7 mouse cellular contexts compared by ENCODE assay signal in the genomic region with DNA sequence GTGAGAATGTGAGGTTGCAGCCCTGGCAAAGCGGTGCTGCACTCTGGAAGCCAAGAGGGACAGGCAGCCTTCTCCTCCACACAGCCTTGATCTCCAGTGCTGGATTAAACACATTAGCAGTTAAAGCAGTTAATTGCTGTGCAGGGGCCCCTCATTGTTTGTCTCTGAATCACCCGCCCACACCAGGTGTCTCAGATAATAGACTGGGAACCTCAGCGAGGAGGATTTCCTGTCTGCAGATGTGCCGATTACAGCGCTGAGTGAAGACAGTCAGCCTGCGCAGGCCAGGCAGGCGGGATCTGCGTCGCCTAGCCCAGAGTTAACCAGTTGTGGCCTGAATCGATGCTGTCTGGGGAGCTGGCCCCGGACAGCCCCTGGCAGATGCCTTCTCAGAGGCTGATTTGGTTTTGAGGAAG. TPM values are rescaled to one million over a fixed set of nuclear protein-coding genes. Genes with fewer than 3 reads are reported as not detected.
DNase-seq lines count a peak whose midpoint lies in the region; ATAC-seq and TF ChIP-seq lines count a peak whose summit lies in the region.

No protein-coding gene starts in this region.

- TF ChIP-seq EP300 in MEL (IDR thresholded peaks at IDR 0.05; ENCODE audit: low read depth in 1 of 2, low read length in 2 of 2) = peak; percentile 97 to 99
- TF ChIP-seq EP300 in lung, postnatal 0 days (IDR thresholded peaks at IDR 0.05) = peak; percentile 47

- peak overlapping the region; percentile 79 for H3K27ac ChIP-seq in MEL (ENCODE audit: control insufficient read depth, low read depth, low read length)
- peak overlapping the region; percentile 21; the same call in 1 of the 2 replicates for H3K27ac ChIP-seq in forebrain, embryonic 12.5 days
- H3K27ac ChIP-seq in hindbrain, embryonic 14.5 days = peak overlapping the region; percentile 68
- H3K27ac ChIP-seq in lung, postnatal 0 days (ENCODE audit: low read length) = peak overlapping the region; percentile 20; the same call in 1 of the 2 replicates

- H3K79me2 ChIP-seq in MEL (ENCODE audit: control insufficient read depth, insufficient read depth, low read length, poor library complexity) = no peaks in the 10 kb centered on the region

- peaks cover 9 to 41% of the 10 kb centered on the region in 2 experiments for H3K4me1 ChIP-seq in MEL (ENCODE audit: control insufficient read depth in 1 of 2, insufficient read depth in 2 of 2, low read length in 2 of 2)
- peaks cover 23% of the 10 kb centered on the region for H3K4me1 ChIP-seq in forebrain, embryonic 12.5 days
- H3K4me1 ChIP-seq in hindbrain, embryonic 14.5 days (replicated peaks; ENCODE audit: control insufficient read depth, insufficient read depth, low read length) = peaks cover 16% of the 10 kb centered on the region
- no peaks in the 10 kb centered on the region for H3K4me1 ChIP-seq in lung, postnatal 0 days (ENCODE audit: insufficient read depth, low read depth, low read length)

- ATAC-seq in CD4-positive, CD25-positive, alpha-beta regulatory T cell, adult 4 months = peak; percentile 98
- peak; percentile 84 for ATAC-seq in forebrain, embryonic 12.5 days (ENCODE audit: low FRiP score)
- ATAC-seq in hindbrain, embryonic 14.5 days (ENCODE audit: low FRiP score) = peak; percentile 85
- ATAC-seq in lung, postnatal 0 days = peak; percentile 65

- peak in 1 of 2 experiments; percentile 27; a peak in 1 of 4 replicates for TF ChIP-seq POLR2A in MEL (IDR thresholded peaks at IDR 0.05; ENCODE audit: control insufficient read depth in 1 of 2, insufficient read depth in 1 of 2, low read depth in 1 of 2, low read length in 2 of 2, poor library complexity in 1 of 2)

- peak overlapping the region; percentile 36 for H3K4me2 ChIP-seq in forebrain, embryonic 12.5 days
- peak overlapping the region; percentile 43 for H3K4me2 ChIP-seq in hindbrain, embryonic 14.5 days (replicated peaks)
- no peak overlapping the region; the same call in 1 of the 2 replicates for H3K4me2 ChIP-seq in lung, postnatal 0 days (replicated peaks; ENCODE audit: low read depth, low read length)

- H3K4me3 ChIP-seq in MEL (ENCODE audit: control insufficient read depth in 1 of 2, insufficient read depth in 1 of 2, low read depth in 2 of 2, low read length in 2 of 2) = peak overlapping the region in 1 of 2 experiments; percentile 7; a peak in 2 of 4 replicates
- no peak overlapping the region for H3K4me3 ChIP-seq in forebrain, embryonic 12.5 days (replicated peaks)
- 0 out of 2 replicates have a peak overlapping the region, but pooled peaks have one; percentile 6 for H3K4me3 ChIP-seq in hindbrain, embryonic 14.5 days (replicated peaks; ENCODE audit: low read length)
- H3K4me3 ChIP-seq in lung, postnatal 0 days (ENCODE audit: low read depth, low read length) = no peak overlapping the region

- no peak for TF ChIP-seq RAD21 in MEL (IDR thresholded peaks at IDR 0.05; ENCODE audit: low read depth, low read length)

- 1% methylated on average over 11 of the region's 11 CpGs for WGBS in forebrain, embryonic 12.5 days
- 2% methylated on average over 11 of the region's 11 CpGs for WGBS in hindbrain, embryonic 14.5 days
- 21% methylated on average over 11 of the region's 11 CpGs for WGBS in lung, postnatal 0 days

- H3K9ac ChIP-seq in MEL (ENCODE audit: control insufficient read depth, low read depth, low read length, poor library complexity, severe bottlenecking) = 0 out of 2 replicates have a peak overlapping the region, but pooled peaks have one; percentile 0
- H3K9ac ChIP-seq in forebrain, embryonic 12.5 days = peak overlapping the region; percentile 36
- peak overlapping the region; percentile 59 for H3K9ac ChIP-seq in hindbrain, embryonic 14.5 days
- no peak overlapping the region for H3K9ac ChIP-seq in lung, postnatal 0 days (replicated peaks; ENCODE audit: low read depth)

- no peaks in the 10 kb centered on the region for H3K9me3 ChIP-seq in MEL (replicated peaks; ENCODE audit: insufficient read depth, low read length)
- H3K9me3 ChIP-seq in forebrain, embryonic 12.5 days = no peaks in the 10 kb centered on the region
- H3K9me3 ChIP-seq in hindbrain, embryonic 14.5 days (ENCODE audit: control insufficient read depth, low read length) = no peaks in the 10 kb centered on the region
- H3K9me3 ChIP-seq in lung, postnatal 0 days (ENCODE audit: low read length) = no peaks in the 10 kb centered on the region

- no peak for TF ChIP-seq CTCF in MEL (IDR thresholded peaks at IDR 0.05 in 2 of 3, conservative IDR thresholded peaks at IDR 0.05 in 1 of 3; ENCODE audit: control insufficient read depth in 1 of 3, insufficient read depth in 1 of 3, low read depth in 2 of 3, low read length in 3 of 3, poor library complexity in 1 of 3, severe bottlenecking in 1 of 3)
- no peak for TF ChIP-seq CTCF in lung, postnatal 0 days (IDR thresholded peaks at IDR 0.05)

- peaks cover 0 to 26% of the 10 kb centered on the region in 2 experiments for H3K36me3 ChIP-seq in MEL (ENCODE audit: control insufficient read depth in 1 of 2, insufficient read depth in 2 of 2, low read length in 2 of 2)
- peaks cover 11% of the 10 kb centered on the region for H3K36me3 ChIP-seq in forebrain, embryonic 12.5 days (replicated peaks)
- H3K36me3 ChIP-seq in hindbrain, embryonic 14.5 days (replicated peaks; ENCODE audit: control insufficient read depth, insufficient read depth) = peaks cover 15% of the 10 kb centered on the region
- peaks cover 14% of the 10 kb centered on the region; the same call in 1 of the 2 replicates for H3K36me3 ChIP-seq in lung, postnatal 0 days (ENCODE audit: insufficient read depth, low read length)

- H3K27me3 ChIP-seq in MEL (ENCODE audit: control insufficient read depth in 1 of 2, insufficient read depth in 2 of 2, low read length in 2 of 2) = no peaks in the 10 kb centered on the region
- H3K27me3 ChIP-seq in forebrain, embryonic 12.5 days = peaks cover 3% of the 10 kb centered on the region; the same call in 1 of the 2 replicates
- no peaks in the 10 kb centered on the region for H3K27me3 ChIP-seq in hindbrain, embryonic 14.5 days (ENCODE audit: control insufficient read depth, insufficient read depth, low read length)
- H3K27me3 ChIP-seq in lung, postnatal 0 days (replicated peaks; ENCODE audit: insufficient read depth, low read length) = no peaks in the 10 kb centered on the region

- DNase-seq in MEL (ENCODE audit: low read depth, low spot score) = peak; percentile 95
- DNase-seq in hindbrain, embryonic 14.5 days (ENCODE audit: low spot score) = peak; percentile 54
- peak; percentile 35 for DNase-seq in lung, postnatal 0 days (ENCODE audit: low spot score)
- DNase-seq in retina, embryonic 14.5 days (ENCODE audit: low spot score) = peak; percentile 76
- no peak for DNase-seq in layer of hippocampus, adult 11-12 months (ENCODE audit: low spot score)

TF ChIP-seq in MEL, 35 proteins besides CTCF, POLR2A, EP300 and RAD21 (continues in another document):
- TF ChIP-seq TCF12 (IDR thresholded peaks at IDR 0.05; ENCODE audit: low read depth, low read length) = peak; percentile 98
- peak; percentile 19; the same call in 1 of the 2 replicates for TF ChIP-seq NELFE (IDR thresholded peaks at IDR 0.05; ENCODE audit: low read depth, low read length)
- peak; percentile 99 for TF ChIP-seq MYB (IDR thresholded peaks at IDR 0.05; ENCODE audit: low read depth, low read length)
- TF ChIP-seq POLR2AphosphoS5 (IDR thresholded peaks at IDR 0.05; ENCODE audit: borderline replicate concordance, low read depth, low read length) = no peak
- no peak for TF ChIP-seq POLR2AphosphoS2 (IDR thresholded peaks at IDR 0.05; ENCODE audit: low read length)
- no peak for TF ChIP-seq ZC3H11A (IDR thresholded peaks at IDR 0.05; ENCODE audit: low read depth, low read length)

RNA-seq across cellular contexts. Expression of gene Comt, which starts 33.3 kb away (rescaled TPM):
- 10 to 100 TPM; 62.0 to 65.2 TPM for polyA plus RNA-seq in CD4-positive, CD25-positive, alpha-beta regulatory T cell, adult 4 months (2017; shearing (Covaris generic))
- total RNA-seq in MEL (2012; rRNA removed) = 48.8 and 62.5 TPM in 2 replicates
- polyA plus RNA-seq in MEL (2012; ENCODE audit: insufficient read depth in 1 of 2, insufficient read length in 2 of 2, low read depth in 1 of 2, low replicate concordance in 2 of 2, missing spikeins in 1 of 2) = 10 to 100 TPM in 1 of 2 experiments, not detected in 1; 71.8 TPM
- 53.5 and 54.2 TPM in 2 replicates for polyA plus RNA-seq in forebrain, embryonic 12.5 days (2016; fragmentation: Nextera tagmentation; extraction: Ambion mirVana)
- polyA plus RNA-seq in hindbrain, embryonic 14.5 days (2014; fragmentation: Nextera tagmentation; extraction: Ambion mirVana) = 91.6 and 99.4 TPM in 2 replicates
- polyA plus RNA-seq in lung, postnatal 0 days (2015; fragmentation: Nextera tagmentation; extraction: Ambion mirVana) = 109 and 111 TPM in 2 replicates

RNA-seq across cellular contexts. Expression of gene Txnrd2, which starts 33.8 kb away (rescaled TPM):
- 10 to 100 TPM; 21.7 to 26.7 TPM for polyA plus RNA-seq in CD4-positive, CD25-positive, alpha-beta regulatory T cell, adult 4 months (2017; shearing (Covaris generic))
- total RNA-seq in MEL (2012; rRNA removed) = 25.7 and 31.2 TPM in 2 replicates
- polyA plus RNA-seq in MEL (2012; ENCODE audit: insufficient read depth in 1 of 2, insufficient read length in 2 of 2, low read depth in 1 of 2, low replicate concordance in 2 of 2, missing spikeins in 1 of 2) = 10 to 100 TPM in 1 of 2 experiments, not detected in 1; 46.8 TPM
- polyA plus RNA-seq in forebrain, embryonic 12.5 days (2016; fragmentation: Nextera tagmentation; extraction: Ambion mirVana) = 23.3 and 23.7 TPM in 2 replicates
- 26.0 and 28.2 TPM in 2 replicates for polyA plus RNA-seq in hindbrain, embryonic 14.5 days (2014; fragmentation: Nextera tagmentation; extraction: Ambion mirVana)
- 20.0 and 20.9 TPM in 2 replicates for polyA plus RNA-seq in lung, postnatal 0 days (2015; fragmentation: Nextera tagmentation; extraction: Ambion mirVana)

RNA-seq across cellular contexts. Expression of gene Gnb1l, which starts 38.5 kb away (rescaled TPM):
- polyA plus RNA-seq in CD4-positive, CD25-positive, alpha-beta regulatory T cell, adult 4 months (2017; shearing (Covaris generic)) = 10 to 100 TPM; 15.4 to 21.4 TPM
- total RNA-seq in MEL (2012; rRNA removed) = 31.4 and 37.9 TPM in 2 replicates
- polyA plus RNA-seq in MEL (2012; ENCODE audit: insufficient read depth in 1 of 2, insufficient read length in 2 of 2, low read depth in 1 of 2, low replicate concordance in 2 of 2, missing spikeins in 1 of 2) = 10 to 100 TPM in 1 of 2 experiments, not detected in 1; 47.8 TPM
- polyA plus RNA-seq in forebrain, embryonic 12.5 days (2016; fragmentation: Nextera tagmentation; extraction: Ambion mirVana) = 11.9 and 14.7 TPM in 2 replicates
- 13.2 and 14.6 TPM in 2 replicates for polyA plus RNA-seq in hindbrain, embryonic 14.5 days (2014; fragmentation: Nextera tagmentation; extraction: Ambion mirVana)
- polyA plus RNA-seq in lung, postnatal 0 days (2015; fragmentation: Nextera tagmentation; extraction: Ambion mirVana) = 8.1 and 8.4 TPM in 2 replicates

RNA-seq across cellular contexts. Expression of gene Rtl10, which starts 38.7 kb away (rescaled TPM):
- 1 to 10 TPM in 1 of 2 experiments, under 1 TPM in 1; 0.67 to 1.9 TPM for polyA plus RNA-seq in CD4-positive, CD25-positive, alpha-beta regulatory T cell, adult 4 months (2017; shearing (Covaris generic))
- total RNA-seq in MEL (2012; rRNA removed) = 5.5 and 5.9 TPM in 2 replicates
- polyA plus RNA-seq in MEL (2012; ENCODE audit: insufficient read depth in 1 of 2, insufficient read length in 2 of 2, low read depth in 1 of 2, low replicate concordance in 2 of 2, missing spikeins in 1 of 2) = 10 to 100 TPM in 1 of 2 experiments, not detected in 1; 13.3 TPM
- polyA plus RNA-seq in forebrain, embryonic 12.5 days (2016; fragmentation: Nextera tagmentation; extraction: Ambion mirVana) = 1.9 and 3.3 TPM in 2 replicates
- 2.5 and 3.1 TPM in 2 replicates for polyA plus RNA-seq in hindbrain, embryonic 14.5 days (2014; fragmentation: Nextera tagmentation; extraction: Ambion mirVana)
- 1.1 TPM in 2 replicates for polyA plus RNA-seq in lung, postnatal 0 days (2015; fragmentation: Nextera tagmentation; extraction: Ambion mirVana)

Comparison
In these comparisons a context has a peak if more than half of its experiments do, and no peak if none do; other contexts are left out.
1. H3K27ac ChIP-seq: peak in every context shown above with its lines; median percentile 79 in MEL; 68 in hindbrain, embryonic 14.5 days; 21 in forebrain, embryonic 12.5 days; 20 in lung, postnatal 0 days.